Mouse (Mus musculus) bone marrow, adult 2 months (tissue): ENCODE measurements around the gene Epha6.

Source experiments
- CTCF ChIP-seq: fragments of 200-500 bp; IDR thresholded peaks from 2 replicates; pipeline ENCODE4 v1.5.1; 2011; ENCODE audit warnings: low read length, control low read depth; ENCODE audit not compliant: control insufficient read depth, insufficient read depth
- POLR2A ChIP-seq: fragments of 200-500 bp; IDR thresholded peaks from 2 replicates; pipeline ENCODE4 v1.6.1; 2011; ENCODE audit warnings: low read depth, mild to moderate bottlenecking, control low read depth, low read length, borderline replicate concordance; ENCODE audit not compliant: control insufficient read depth

DNA sequence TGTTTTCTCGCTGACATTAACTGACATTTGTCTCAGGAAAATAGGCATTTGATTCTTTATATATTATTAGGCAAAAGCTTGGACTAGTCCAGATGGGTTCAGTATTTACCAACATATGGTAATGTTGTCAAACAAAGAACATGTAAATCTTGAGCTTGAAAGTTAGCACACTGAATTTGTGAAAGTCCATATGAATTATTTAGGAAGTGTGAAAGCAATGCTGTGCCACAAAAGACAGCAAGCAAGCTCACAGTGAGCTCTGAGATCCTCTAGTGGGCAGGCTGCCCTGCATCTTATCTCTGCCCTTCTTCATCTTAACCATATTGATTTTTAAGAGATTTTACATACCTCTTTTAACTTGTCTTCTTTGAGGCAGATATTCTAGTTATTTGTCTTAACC is 510.0 kb downstream of the Epha6 start:
- TF ChIP-seq POLR2A (no peak), CTCF (no peak)
